In the genomic region with DNA sequence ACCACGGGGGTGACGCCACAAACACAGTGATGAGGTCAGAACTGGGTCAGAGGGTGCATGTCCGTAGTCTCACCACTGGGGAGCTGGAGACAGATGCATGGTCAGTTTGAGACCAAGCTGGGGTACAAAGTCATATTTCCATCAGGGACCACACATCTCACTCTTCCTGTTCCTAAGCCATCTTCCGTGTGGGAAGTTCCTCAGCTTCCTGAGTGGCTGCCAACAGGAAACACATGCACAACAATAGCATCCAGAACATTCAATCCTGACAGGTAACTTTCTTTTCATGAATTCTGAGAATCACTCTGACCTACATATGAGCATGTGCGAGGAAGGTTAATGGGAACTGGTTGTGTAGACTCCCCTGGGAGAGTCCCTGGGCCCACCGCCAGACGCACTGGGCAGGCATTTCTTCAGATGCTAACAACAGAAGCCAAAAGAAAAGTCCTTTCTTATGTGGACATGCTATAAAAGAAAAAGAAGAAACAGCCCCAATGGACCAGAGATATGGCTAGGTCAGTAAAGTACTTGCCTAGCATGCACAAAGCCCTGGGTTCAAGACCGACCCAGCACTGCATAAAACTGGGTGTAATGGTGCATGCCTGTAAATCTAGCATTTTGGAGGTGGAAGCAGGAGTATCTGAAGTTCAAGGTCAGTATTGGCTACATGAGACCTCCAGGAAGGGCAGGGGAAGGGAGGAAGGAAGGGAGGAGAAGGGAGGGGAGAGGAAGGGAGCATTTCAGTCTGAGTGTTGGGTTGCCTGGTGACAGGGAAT, we compare ENCODE assay signal across 10 mouse cellular contexts.
A peak's percentile ranks its signal among the peaks of the same experiment; 100 is the strongest.
DNase-seq lines count a peak whose midpoint lies in the region; ATAC-seq and TF ChIP-seq lines count a peak whose summit lies in the region.
"Had no signal": no experiment of that assay in that cellular context is flagged by ENCODE, and none has a peak within 500 bp of the region (broad histone marks: within the 10 kb centered on the region; RNA-seq: fewer than 3 reads in every experiment).

No protein-coding gene starts in this region.

- no peak for TF ChIP-seq POLR2A in cerebellum, adult 2 months (IDR thresholded peaks at IDR 0.05; ENCODE audit: borderline replicate concordance, insufficient read depth, low read length)

- H3K27me3 ChIP-seq in cerebellum, adult 2 months (ENCODE audit: control insufficient read depth, insufficient read depth, low read length), result no peaks in the 10 kb centered on the region
- no peaks in the 10 kb centered on the region for H3K27me3 ChIP-seq in heart, embryonic 16.5 days (ENCODE audit: control insufficient read depth, insufficient read depth, low read length)
- no peaks in the 10 kb centered on the region for H3K27me3 ChIP-seq in lung, embryonic 16.5 days (ENCODE audit: control insufficient read depth, insufficient read depth, low read depth, low read length)
- no peaks in the 10 kb centered on the region for H3K27me3 ChIP-seq in midbrain, embryonic 16.5 days (ENCODE audit: control insufficient read depth, insufficient read depth, low read depth, low read length)
- H3K27me3 ChIP-seq: hindbrain, embryonic 15.5 days; limb, embryonic 13.5 days had no signal

- no peak for TF ChIP-seq CTCF in cerebellum, adult 2 months (IDR thresholded peaks at IDR 0.05; ENCODE audit: borderline replicate concordance, insufficient read depth, low read depth, low read length)

- peak; percentile 43 to 52 for DNase-seq in cerebellum, adult 2 months
- DNase-seq in cerebellum, adult 11 months, result no peak
- DNase-seq in adrenal gland, postnatal 36 days, result peak; percentile 62 to 84
- no peak for DNase-seq in T-cell, adult 2 months (ENCODE audit: low spot score)

- H3K4me1 ChIP-seq in cerebellum, adult 2 months (ENCODE audit: control insufficient read depth, insufficient read depth, low read length), result peaks cover 3% of the 10 kb centered on the region; the same call in 1 of the 2 replicates
- peaks cover 27% of the 10 kb centered on the region for H3K4me1 ChIP-seq in heart, embryonic 16.5 days (ENCODE audit: control insufficient read depth, insufficient read depth, low read length)
- H3K4me1 ChIP-seq in lung, embryonic 16.5 days (replicated peaks; ENCODE audit: control insufficient read depth, insufficient read depth, low read length), result peaks cover 35% of the 10 kb centered on the region
- 0 out of 2 replicates have a peak, but pooled peaks cover 3% of the 10 kb centered on the region for H3K4me1 ChIP-seq in midbrain, embryonic 16.5 days (ENCODE audit: control insufficient read depth, insufficient read depth, low read length)

- no peak overlapping the region for H3K4me3 ChIP-seq in cerebellum, adult 2 months (replicated peaks; ENCODE audit: insufficient read depth, low read depth, low read length)
- H3K4me3 ChIP-seq in heart, embryonic 16.5 days (ENCODE audit: low read length), result no peak overlapping the region
- no peak overlapping the region for H3K4me3 ChIP-seq in lung, embryonic 16.5 days (ENCODE audit: low read length)
- H3K4me3 ChIP-seq in midbrain, embryonic 16.5 days (ENCODE audit: low read depth, low read length), result no peak overlapping the region
- H3K4me3 ChIP-seq: hindbrain, embryonic 15.5 days; limb, embryonic 13.5 days had no signal

- no peaks in the 10 kb centered on the region for H3K36me3 ChIP-seq in heart, embryonic 16.5 days (ENCODE audit: control insufficient read depth, insufficient read depth)
- H3K36me3 ChIP-seq in lung, embryonic 16.5 days (ENCODE audit: control insufficient read depth, insufficient read depth, low read length), result no peaks in the 10 kb centered on the region
- no peaks in the 10 kb centered on the region for H3K36me3 ChIP-seq in midbrain, embryonic 16.5 days (ENCODE audit: control insufficient read depth, insufficient read depth, low read length)
- H3K36me3 ChIP-seq: hindbrain, embryonic 15.5 days; limb, embryonic 13.5 days had no signal

- 69% methylated on average over 8 of the region's 8 CpGs for WGBS in cerebellum, adult 2 months
- WGBS in heart, embryonic 16.5 days, result 77% methylated on average over 8 of the region's 8 CpGs
- WGBS in lung, embryonic 16.5 days, result 77% methylated on average over 8 of the region's 8 CpGs
- 92% methylated on average over 8 of the region's 8 CpGs for WGBS in midbrain, embryonic 16.5 days

- H3K4me2 ChIP-seq in heart, embryonic 16.5 days (ENCODE audit: low read depth, low read length), result no peak overlapping the region
- H3K4me2 ChIP-seq in lung, embryonic 16.5 days (ENCODE audit: low read depth, low read length), result no peak overlapping the region
- H3K4me2 ChIP-seq in midbrain, embryonic 16.5 days (ENCODE audit: low read length), result no peak overlapping the region
- H3K4me2 ChIP-seq: hindbrain, embryonic 15.5 days; limb, embryonic 13.5 days had no signal

- H3K9ac ChIP-seq in heart, embryonic 16.5 days (ENCODE audit: low read length), result no peak overlapping the region
- H3K9ac ChIP-seq in lung, embryonic 16.5 days (ENCODE audit: low read length), result no peak overlapping the region
- H3K9ac ChIP-seq in midbrain, embryonic 16.5 days (ENCODE audit: low read depth, low read length), result no peak overlapping the region
- H3K9ac ChIP-seq: hindbrain, embryonic 15.5 days; limb, embryonic 13.5 days had no signal

- ATAC-seq in heart, embryonic 16.5 days (replicated peaks; ENCODE audit: extremely low read depth, insufficient read depth, low FRiP score), result peak; percentile 28; the same call in 1 of the 2 replicates
- ATAC-seq in lung, embryonic 16.5 days (ENCODE audit: low read depth), result peak; percentile 80
- no peak for ATAC-seq in midbrain, embryonic 16.5 days
- ATAC-seq in frontal cortex, adult (ENCODE audit: low TSS enrichment), result no peak

- no peak overlapping the region for H3K27ac ChIP-seq in cerebellum, adult 2 months (ENCODE audit: insufficient read depth, low read length)
- peak overlapping the region; percentile 30; the same call in 1 of the 2 replicates for H3K27ac ChIP-seq in heart, embryonic 16.5 days (ENCODE audit: low read length)
- H3K27ac ChIP-seq in lung, embryonic 16.5 days (ENCODE audit: low read length), result peak overlapping the region; percentile 73
- H3K27ac ChIP-seq in midbrain, embryonic 16.5 days (ENCODE audit: low read length), result no peak overlapping the region
- H3K27ac ChIP-seq: hindbrain, embryonic 15.5 days; limb, embryonic 13.5 days had no signal

- H3K9me3 ChIP-seq in heart, embryonic 16.5 days (replicated peaks; ENCODE audit: control insufficient read depth, low read length), result no peaks in the 10 kb centered on the region
- no peaks in the 10 kb centered on the region for H3K9me3 ChIP-seq in lung, embryonic 16.5 days (ENCODE audit: control insufficient read depth, low read length)
- H3K9me3 ChIP-seq in midbrain, embryonic 16.5 days (replicated peaks; ENCODE audit: control insufficient read depth, low read length, poor library complexity, severe bottlenecking), result no peaks in the 10 kb centered on the region
- H3K9me3 ChIP-seq: hindbrain, embryonic 15.5 days; limb, embryonic 13.5 days had no signal

Comparison
In these comparisons a context has a peak if more than half of its experiments do, and no peak if none do; other contexts are left out.
1. DNase-seq: peak in cerebellum, adult 2 months (2 of 2) and adrenal gland, postnatal 36 days (2 of 2); none in cerebellum, adult 11 months (single experiment) and T-cell, adult 2 months (single experiment).
2. H3K27ac ChIP-seq: peak in heart, embryonic 16.5 days (single experiment) and lung, embryonic 16.5 days (single experiment); none in cerebellum, adult 2 months (single experiment) and midbrain, embryonic 16.5 days (single experiment).
3. ATAC-seq: peak in heart, embryonic 16.5 days (single experiment) and lung, embryonic 16.5 days (single experiment); none in midbrain, embryonic 16.5 days (single experiment) and frontal cortex, adult (single experiment).